Mouse (Mus musculus): ENCODE measurements at regions not wholly inside any gene's neighbourhood (a gene's known extent, or its start where the extent isn't known, plus 50 kb on each side); places are given as distances from the start of the nearest gene placed in this dataset.

- no peak for DNase-seq (ENCODE audit: low spot score)
These were observed 129.4 kb upstream of the Rcn1 start for GRCm38 (mm10) chr2:105528535-105528934.

DNA sequence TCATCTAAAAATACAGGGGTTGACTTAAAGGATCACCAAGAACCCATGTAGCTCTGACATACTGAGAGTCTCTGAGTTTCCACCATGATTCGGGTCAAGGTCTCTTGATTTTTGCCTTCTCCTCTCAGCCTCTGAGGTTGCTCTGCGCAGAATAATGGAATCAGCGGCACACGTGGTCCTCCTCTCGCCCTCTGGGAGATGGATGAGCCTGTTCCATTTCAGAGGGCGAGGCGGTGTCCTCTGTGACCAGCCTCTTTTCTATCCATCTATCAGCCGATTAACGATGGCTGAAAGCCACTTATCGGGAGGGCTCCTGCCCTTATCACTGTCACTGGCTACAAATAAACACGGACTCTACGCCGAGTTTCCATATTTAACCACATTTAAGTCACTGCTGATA is 124.6 kb upstream of the Pax6 start:
- DNase-seq (ENCODE audit: low spot score): no peak

DNA sequence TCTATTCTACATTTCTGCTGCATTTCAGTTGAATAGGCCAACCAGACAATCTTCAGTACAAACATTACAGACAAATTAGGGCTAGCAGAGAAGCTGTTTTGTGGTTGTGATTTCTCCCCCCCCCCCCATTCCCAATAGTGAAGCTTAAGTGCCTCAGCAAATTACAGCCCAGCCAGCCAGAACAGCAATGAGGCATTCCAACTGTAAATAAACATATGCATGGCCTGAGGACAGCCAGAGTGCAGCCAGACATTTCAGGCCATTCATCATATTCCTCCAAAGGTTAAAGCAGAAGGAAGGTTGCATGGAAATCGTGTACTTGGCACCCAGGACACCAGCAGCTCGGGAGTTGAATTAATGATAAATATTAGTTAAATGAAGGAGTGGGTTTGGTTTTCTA is 116.6 kb upstream of the Pax6 start:
- no peak for DNase-seq (ENCODE audit: low spot score)

DNA sequence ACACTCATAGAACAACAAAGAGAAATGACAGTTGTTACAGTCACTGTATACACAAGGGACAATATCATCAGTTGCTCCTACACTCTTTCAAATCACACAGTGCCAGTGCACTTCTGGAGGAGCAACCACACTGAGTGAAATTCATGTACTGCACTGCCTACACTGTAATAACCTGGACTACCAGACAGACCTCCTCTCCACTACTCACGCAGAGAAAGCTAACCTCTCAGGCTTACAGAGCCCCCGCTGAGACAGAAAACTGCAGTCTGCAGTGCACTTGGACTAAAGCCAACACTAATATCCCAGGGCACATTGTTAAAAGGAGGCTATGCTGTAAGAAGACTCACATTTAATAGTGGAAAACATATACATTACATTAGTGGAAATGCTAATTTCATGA is 81.9 kb upstream of the Pax6 start:
- DNase-seq (ENCODE audit: low spot score): no peak

- DNase-seq (ENCODE audit: low spot score): no peak
These were observed 74.6 kb upstream of the Pax6 start for GRCm38 (mm10) chr2:105594131-105594530.

DNA sequence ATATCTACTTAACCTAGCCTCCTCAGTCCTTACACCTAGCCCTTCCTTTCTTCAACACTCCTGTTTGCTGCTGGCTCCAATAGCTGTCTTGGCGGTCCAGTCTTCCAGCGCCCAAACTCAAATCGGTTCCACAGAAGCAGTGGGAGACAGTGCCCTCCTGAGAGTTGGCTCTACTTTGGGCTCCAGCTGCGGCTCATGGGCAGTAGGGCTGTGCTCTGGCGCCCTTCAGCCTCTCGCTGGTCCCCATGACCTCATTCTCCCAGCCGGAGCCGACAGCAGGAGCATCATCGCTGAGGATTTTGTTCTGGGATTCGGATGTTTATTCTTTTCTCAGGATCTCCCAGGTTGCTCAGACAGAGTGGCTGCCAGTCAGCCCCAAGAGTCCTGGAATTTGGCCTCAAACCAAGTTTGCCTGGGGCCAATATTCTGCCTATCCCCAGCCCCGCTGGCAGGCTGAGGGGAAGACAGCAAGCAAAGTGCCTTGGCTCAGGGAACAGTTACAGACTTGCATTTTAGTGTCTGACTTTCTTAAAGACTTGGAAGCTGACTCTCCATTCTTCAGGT is 64.1 kb upstream of the Pax6 start:
- no peak for DNase-seq (ENCODE audit: low spot score)

DNA sequence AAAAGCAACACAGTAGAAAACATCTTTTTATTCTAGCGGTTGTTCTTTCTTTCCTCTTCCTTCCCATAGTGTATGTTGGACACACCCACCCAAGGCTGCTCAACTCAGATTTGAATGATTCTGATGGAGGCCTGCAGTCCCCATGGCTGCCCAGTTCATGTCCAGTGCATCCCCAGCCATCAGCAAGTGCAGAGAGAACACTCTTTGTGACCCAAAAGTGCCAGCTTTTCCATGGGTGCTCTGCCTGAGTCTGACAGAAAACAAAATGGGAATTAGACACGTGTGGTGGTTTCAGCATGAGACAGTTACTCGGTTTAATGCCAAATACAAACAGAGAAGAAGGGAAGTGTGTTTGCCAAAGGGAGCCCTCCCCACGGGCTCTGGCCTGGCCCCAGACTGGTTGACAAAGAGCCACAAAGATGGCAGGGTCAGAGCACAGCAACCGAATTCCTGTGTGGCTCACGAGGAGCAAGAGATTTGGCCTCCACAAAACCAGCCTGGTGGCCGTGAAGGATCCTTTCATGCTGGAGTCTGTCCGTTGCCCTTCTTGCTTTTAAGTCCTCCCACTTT is 60.6 kb upstream of the Pax6 start:
- no peak for DNase-seq (ENCODE audit: low spot score)

DNA sequence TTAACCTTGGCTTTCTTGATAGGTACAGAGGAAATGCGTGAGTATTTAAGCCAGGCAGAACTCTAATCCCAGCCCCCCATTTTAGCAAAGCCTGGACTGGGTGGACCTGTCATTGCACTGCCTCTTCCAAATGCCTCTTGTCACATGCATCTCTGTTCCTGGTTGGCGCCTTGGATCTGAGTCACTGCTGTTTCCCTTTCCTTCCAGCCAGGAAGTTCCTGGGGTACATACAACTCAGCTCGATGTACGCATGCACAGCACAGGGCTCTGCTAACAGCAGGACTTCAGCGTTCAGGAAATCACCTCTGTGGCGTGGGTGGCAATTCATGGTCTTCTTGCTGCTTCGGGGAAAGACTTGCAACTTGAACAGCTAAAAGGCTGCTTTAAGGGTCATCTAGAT is 59.9 kb upstream of the Pax6 start:
- DNase-seq (ENCODE audit: low spot score): no peak

GRCm38 (mm10) chr2:105611014-105611413 is 57.7 kb upstream of the Pax6 start:
- DNase-seq (ENCODE audit: low spot score): no peak

- DNase-seq (ENCODE audit: low spot score): no peak
These were observed 57.0 kb upstream of the Pax6 start for GRCm38 (mm10) chr2:105611651-105612050.

- no peak for DNase-seq (ENCODE audit: low spot score)
These were observed 56.5 kb upstream of the Pax6 start for GRCm38 (mm10) chr2:105612051-105612664.

GRCm38 (mm10) chr2:105612706-105613105 is 56.0 kb upstream of the Pax6 start:
- no peak for DNase-seq (ENCODE audit: low spot score)

DNA sequence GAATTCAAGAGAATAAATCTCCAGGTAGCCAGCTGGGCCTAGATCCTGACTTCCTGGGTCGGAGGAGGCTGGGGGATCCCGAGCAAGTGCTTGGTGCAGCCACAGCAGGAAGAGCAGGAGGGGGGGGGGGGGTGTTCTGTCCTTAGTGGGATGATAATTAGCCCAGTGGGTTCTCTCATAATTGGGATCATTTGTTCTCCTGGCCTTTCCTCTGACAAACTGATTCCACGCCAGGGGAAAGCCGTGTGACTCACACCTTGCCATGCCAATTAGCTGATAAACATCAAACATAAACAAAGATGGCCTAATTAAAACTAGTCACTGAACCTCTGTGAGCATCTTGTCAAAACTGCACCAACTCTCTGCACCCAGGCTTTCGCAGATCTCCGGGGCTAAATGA is 55.5 kb upstream of the Pax6 start:
- no peak for DNase-seq (ENCODE audit: low spot score)

- DNase-seq (ENCODE audit: low spot score): no peak
These were observed 52.6 kb upstream of the Pax6 start for GRCm38 (mm10) chr2:105615891-105616733.
